Mouse (Mus musculus) C2C12 (cell line): Measurements from ENCODE around the gene Ptgr1. TPM values are rescaled to one million over a fixed set of nuclear protein-coding genes. Genes with fewer than 3 reads are reported as not detected.

ENCODE experiments used
- H3K27me3 ChIP-seq: one replicate; pipeline ENCODE4 v1.6.1; 2011; ENCODE audit not compliant: control insufficient read depth, insufficient read depth, insufficient read length
- H3K36me3 ChIP-seq: one replicate; pipeline ENCODE4 v1.6.1; 2011; ENCODE audit not compliant: control insufficient read depth, insufficient read depth
- H3K4me3 ChIP-seq: one replicate; pipeline ENCODE4 v1.5.1; 2011; ENCODE audit warnings: mild to moderate bottlenecking, control low read depth; ENCODE audit not compliant: poor library complexity, insufficient read depth, severe bottlenecking
- H3K79me2 ChIP-seq: one replicate; pipeline ENCODE4 v1.6.1; 2011; ENCODE audit not compliant: control insufficient read depth, insufficient read depth
- H3K79me3 ChIP-seq: one replicate; pipeline ENCODE4 v1.6.1; 2011; ENCODE audit warnings: low read depth, control low read depth
- H3ac ChIP-seq: one replicate; pipeline ENCODE3; 2011; ENCODE audit warnings: low read depth; ENCODE audit not compliant: control insufficient read depth, insufficient read length
- CEBPB ChIP-seq: IDR thresholded peaks from one replicate; pipeline ENCODE4 v1.6.1; 2011; ENCODE audit warnings: low read depth, mild to moderate bottlenecking, control low read depth, moderate library complexity
- CTCF ChIP-seq: IDR thresholded peaks from one replicate; pipeline ENCODE4 v1.5.1; 2011; ENCODE audit not compliant: control insufficient read depth, insufficient read depth, insufficient read length
- FOSL1 ChIP-seq: IDR thresholded peaks from one replicate; pipeline ENCODE4 v1.8.0; 2011; ENCODE audit warnings: mild to moderate bottlenecking, low read length; ENCODE audit not compliant: poor library complexity, insufficient read depth, severe bottlenecking
- MAX ChIP-seq: IDR thresholded peaks from one replicate; pipeline ENCODE4 v1.6.1; 2011; ENCODE audit warnings: mild to moderate bottlenecking, control low read depth
- MYOD1 ChIP-seq: IDR thresholded peaks from one replicate; pipeline ENCODE4 v1.6.1; 2011; ENCODE audit warnings: low read depth; ENCODE audit not compliant: control insufficient read depth, insufficient read length
- MYOG ChIP-seq: IDR thresholded peaks from one replicate; pipeline ENCODE4 v1.6.1; 2011; ENCODE audit not compliant: control insufficient read depth, insufficient read length; ENCODE audit errors: extremely low read depth
- USF1 ChIP-seq: IDR thresholded peaks from one replicate; pipeline ENCODE4 v1.6.1; 2011; ENCODE audit warnings: low read depth, mild to moderate bottlenecking, control low read depth, moderate library complexity
- polyA plus RNA-seq: library from polyadenylated mRNA; unstranded; fragments of >200 nt; fragmentation: generic; extraction: Trizol; gene quantifications from one replicate; pipeline ENCODE4 v1.2.1, GENCODE M21; 2012; ENCODE audit warnings: missing spikeins

Gene Ptgr1
- polyA plus RNA-seq, 1 experiment: 39.6 TPM

DNA sequence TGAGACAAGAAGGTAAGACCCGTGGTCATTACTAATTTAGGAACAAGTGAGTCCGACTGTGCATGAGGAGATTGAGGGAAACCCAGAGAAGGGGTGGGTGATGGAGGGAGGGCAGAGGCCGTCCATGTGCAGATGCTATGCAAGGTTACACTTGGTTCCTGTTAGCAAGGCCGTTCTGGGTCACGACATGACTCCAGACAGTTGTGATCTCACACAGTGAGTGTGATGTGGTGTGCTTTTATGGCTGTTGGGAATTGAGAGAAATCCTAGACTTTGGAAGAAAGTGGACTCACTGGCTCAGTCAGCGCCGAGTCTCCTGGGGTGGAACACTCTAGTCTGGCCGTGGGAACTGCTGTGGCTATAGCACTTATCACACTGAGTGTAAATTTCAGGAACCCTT lies 19.3 kb upstream of the Ptgr1 start:
- Histone ChIP-seq H3K36me3 (no peaks in the 10 kb centered on the region), H3K4me3 (no peak overlapping the region), H3K79me2 (peaks cover 83% of the 10 kb centered on the region), H3K79me3 (peaks cover 71% of the 10 kb centered on the region), H3ac (peak overlapping the region; percentile 8), H3K27me3 (no peaks in the 10 kb centered on the region)
- TF ChIP-seq CEBPB: no peak
- no peak for TF ChIP-seq MYOD1
- no peak for TF ChIP-seq CTCF
- TF ChIP-seq MYOG: no peak
- TF ChIP-seq USF1: no peak
- no peak for TF ChIP-seq MAX
- TF ChIP-seq FOSL1: no peak

DNA sequence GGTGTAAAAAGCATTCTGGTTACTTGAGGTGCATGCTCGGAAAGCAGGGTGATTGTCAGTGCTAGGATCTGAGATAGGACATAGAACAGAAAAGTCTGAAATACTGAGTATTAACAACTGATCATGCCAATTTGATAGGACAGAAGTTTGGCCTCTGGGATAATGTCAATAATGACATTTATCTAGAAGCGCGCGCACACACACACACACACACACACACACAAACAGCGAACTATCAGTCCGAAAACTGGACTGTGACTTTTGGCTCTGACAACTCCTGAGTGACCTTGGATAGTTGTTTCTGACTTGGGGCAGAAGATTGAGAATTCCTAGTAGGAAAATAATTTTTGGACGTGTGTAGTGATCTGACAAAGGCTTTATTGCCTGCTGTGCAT lies 16.9 kb upstream of the Ptgr1 start:
- H3ac ChIP-seq: peak overlapping the region; percentile 96
- TF ChIP-seq FOSL1: no peak
- TF ChIP-seq CTCF: no peak
- no peak for TF ChIP-seq MYOD1
- no peak for TF ChIP-seq MAX
- no peak for TF ChIP-seq MYOG
- TF ChIP-seq CEBPB: no peak
- TF ChIP-seq USF1: no peak
- H3K79me3 ChIP-seq: peaks cover 49% of the 10 kb centered on the region
- H3K4me3 ChIP-seq: peak overlapping the region; percentile 84
- no peaks in the 10 kb centered on the region for H3K27me3 ChIP-seq
- H3K36me3 ChIP-seq: no peaks in the 10 kb centered on the region
- H3K79me2 ChIP-seq: peaks cover 59% of the 10 kb centered on the region

DNA sequence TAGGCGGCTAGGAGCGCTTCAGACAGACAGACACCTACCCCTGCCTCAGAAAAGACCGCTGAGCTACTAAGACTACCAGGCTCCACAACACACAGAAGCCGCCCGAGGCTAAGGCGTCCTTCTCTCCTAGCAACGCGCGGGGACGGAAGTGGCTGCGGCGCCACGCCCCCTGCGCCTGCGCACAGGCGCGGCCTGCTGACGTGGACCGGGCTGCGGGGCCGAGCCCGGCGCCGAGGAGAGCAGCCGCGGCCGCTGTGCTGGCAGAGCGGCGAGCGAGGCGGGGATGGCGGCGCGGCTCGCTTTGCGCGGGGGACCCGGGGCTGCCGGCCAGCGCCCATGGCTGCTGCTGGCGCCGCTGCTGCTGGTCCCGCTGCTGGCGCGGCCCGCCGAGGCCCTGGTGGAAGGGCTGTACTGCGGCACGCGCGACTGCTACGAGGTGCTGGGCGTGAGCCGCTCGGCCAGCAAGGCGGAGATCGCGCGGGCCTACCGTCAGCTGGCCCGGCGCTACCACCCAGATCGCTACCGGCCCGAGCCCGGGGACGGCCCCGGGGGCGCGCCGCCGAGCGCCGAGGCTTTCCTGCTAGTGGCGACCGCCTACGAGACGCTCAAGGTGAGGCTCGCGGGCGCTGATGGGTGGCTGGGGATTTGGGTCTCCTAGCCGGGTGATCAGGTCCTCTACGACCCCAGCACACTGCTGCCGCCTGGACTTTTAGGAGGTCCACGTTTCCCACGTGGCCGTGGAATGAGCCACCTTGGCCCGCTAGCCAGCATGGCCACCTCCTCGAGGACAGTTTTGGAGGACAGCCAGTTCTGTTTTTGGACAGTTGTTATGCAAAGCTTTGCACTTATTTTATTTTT lies 16.3 kb upstream of the Ptgr1 start, which contains the start of gene Gm20503:
TSS of gene Gm20503 (plus strand) at position 263 of the 858 bp plus-strand sequence.
- peak within 1 kb of the TSS; percentile 84 for H3K4me3 ChIP-seq
- H3ac ChIP-seq: peak within 1 kb of the TSS; percentile 96
- peaks cover 44% of the 10 kb centered on the region for H3K79me3 ChIP-seq
- H3K36me3 ChIP-seq: no peaks in the 10 kb centered on the region
- H3K27me3 ChIP-seq: no peaks in the 10 kb centered on the region
- peak; percentile 59 for TF ChIP-seq MAX
- no peak for TF ChIP-seq FOSL1
- no peak for TF ChIP-seq USF1
- TF ChIP-seq MYOD1: no peak
- peaks cover 52% of the 10 kb centered on the region for H3K79me2 ChIP-seq

DNA sequence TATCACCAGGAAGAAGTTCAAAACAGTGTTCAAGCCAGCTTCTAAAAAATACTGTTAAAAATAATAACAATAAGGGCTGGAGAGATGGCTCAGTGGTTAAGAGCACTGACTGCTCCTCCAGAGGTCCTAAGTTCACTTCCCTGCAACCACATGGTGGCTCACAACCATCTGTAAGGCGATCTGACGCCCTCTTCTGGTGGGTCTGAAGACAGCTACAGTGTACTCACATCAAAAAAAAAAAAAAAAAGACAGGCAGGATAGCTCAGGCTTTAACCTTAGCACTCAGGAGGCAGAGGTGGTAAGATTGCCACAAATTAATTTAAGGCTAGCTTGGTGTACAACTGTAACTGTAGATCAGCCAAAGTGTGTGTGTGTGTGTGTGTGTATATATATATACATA lies 13.7 kb upstream of the Ptgr1 start:
- no peak overlapping the region for H3ac ChIP-seq
- H3K79me2 ChIP-seq: peaks cover 27% of the 10 kb centered on the region
- peaks cover 22% of the 10 kb centered on the region for H3K79me3 ChIP-seq
- no peaks in the 10 kb centered on the region for H3K36me3 ChIP-seq
- no peaks in the 10 kb centered on the region for H3K27me3 ChIP-seq
- H3K4me3 ChIP-seq: no peak overlapping the region
- peak; percentile 33 for TF ChIP-seq CTCF
- no peak for TF ChIP-seq CEBPB

DNA sequence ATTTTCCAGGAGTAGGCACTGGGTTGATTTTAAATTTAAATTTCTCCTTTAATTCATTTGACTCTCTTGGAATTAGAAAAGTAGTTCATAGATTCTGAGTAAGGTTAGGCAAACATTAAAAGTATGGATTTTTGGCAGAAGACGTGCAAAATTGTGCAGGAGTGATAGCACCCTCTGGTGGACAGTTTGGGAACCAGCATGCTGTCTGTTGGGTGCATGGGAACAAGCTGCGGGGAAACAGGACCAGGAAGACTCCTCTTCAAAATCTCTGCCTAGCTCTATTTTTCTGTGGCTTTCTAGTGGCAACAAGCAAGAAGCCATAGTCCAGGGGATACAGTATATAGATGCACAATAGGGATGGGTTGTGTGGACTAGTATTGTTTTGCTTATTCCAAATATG lies 12.8 kb upstream of the Ptgr1 start:
- TF ChIP-seq MAX (peak; percentile 68), MYOG (no peak), CTCF (peak; percentile 76), CEBPB (no peak)
- Histone ChIP-seq H3ac (no peak overlapping the region), H3K79me3 (peaks cover 13% of the 10 kb centered on the region), H3K4me3 (no peak overlapping the region), H3K36me3 (no peaks in the 10 kb centered on the region), H3K79me2 (peaks cover 17% of the 10 kb centered on the region), H3K27me3 (no peaks in the 10 kb centered on the region)

DNA sequence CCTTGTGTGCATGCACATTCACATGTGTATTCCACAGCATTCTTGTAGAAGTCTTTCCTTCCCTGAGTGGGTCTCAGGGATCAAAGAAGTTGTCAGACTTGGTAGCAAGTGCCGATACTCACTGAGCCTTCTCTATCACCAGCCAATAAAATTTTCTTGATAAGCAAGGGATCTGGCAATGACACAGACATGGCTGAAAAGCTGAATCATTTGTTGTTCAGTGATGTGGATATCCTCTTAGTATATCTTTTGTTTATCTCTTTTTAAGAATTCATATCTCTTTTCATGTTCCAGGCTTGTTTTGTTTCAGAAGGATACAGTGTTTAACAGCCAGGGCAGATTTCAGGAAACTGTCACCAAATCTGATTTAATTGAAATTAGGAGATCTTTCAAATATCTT lies 11.8 kb upstream of the Ptgr1 start:
- Histone ChIP-seq H3K4me3 (no peak overlapping the region), H3K27me3 (no peaks in the 10 kb centered on the region), H3ac (no peak overlapping the region), H3K36me3 (no peaks in the 10 kb centered on the region), H3K79me3 (peaks cover 3% of the 10 kb centered on the region), H3K79me2 (peaks cover 7% of the 10 kb centered on the region)
- no peak for TF ChIP-seq USF1
- TF ChIP-seq CEBPB: no peak

DNA sequence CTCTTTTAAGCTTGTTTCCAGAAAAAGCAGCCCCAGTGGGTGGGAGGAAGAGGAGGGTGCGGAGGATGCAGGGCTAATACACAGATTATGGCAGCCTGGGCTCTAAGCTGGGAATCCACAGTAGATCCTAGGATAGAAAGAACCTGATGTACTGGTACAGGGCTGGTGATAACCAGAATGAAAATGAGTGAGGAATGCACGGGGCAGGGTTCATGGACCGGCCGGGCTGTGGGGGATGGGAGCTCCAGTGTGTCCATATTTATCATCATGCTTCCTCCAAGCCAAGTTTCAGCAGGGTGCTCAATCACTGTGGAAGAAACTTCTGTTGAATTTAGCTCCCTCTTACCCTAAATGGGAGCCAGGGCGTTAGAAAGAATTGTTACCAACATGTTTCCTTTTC lies 10.2 kb upstream of the Ptgr1 start:
- no peak overlapping the region for H3ac ChIP-seq
- TF ChIP-seq USF1 (no peak), MYOD1 (no peak), CEBPB (no peak), MAX (no peak), CTCF (no peak), FOSL1 (no peak), MYOG (no peak)
- no peaks in the 10 kb centered on the region for H3K36me3 ChIP-seq
- no peaks in the 10 kb centered on the region for H3K79me3 ChIP-seq
- no peaks in the 10 kb centered on the region for H3K27me3 ChIP-seq
- H3K4me3 ChIP-seq: no peak overlapping the region
- no peaks in the 10 kb centered on the region for H3K79me2 ChIP-seq
